Mouse (Mus musculus) CH12.LX (cell line): ENCODE results near the gene Ffar1.

ENCODE experiments used
- CHD1 ChIP-seq: IDR thresholded peaks from 2 replicates; pipeline ENCODE4 v1.6.1; 2012; ENCODE audit warnings: low read depth, low read length, improper control_type of control experiment, inconsistent platforms
- CTCF ChIP-seq, 2 experiments: IDR thresholded peaks in 1 of 2; conservative IDR thresholded peaks in 1 of 2; 2 replicates each; pipeline ENCODE4 v1.5.1; 2011 to 2012; ENCODE audit warnings: low read depth in 2 of 2, low read length in 2 of 2, improper control_type of control experiment in 1 of 2, inconsistent platforms in 1 of 2, mild to moderate bottlenecking in 1 of 2, moderate library complexity in 1 of 2
- EP300 ChIP-seq: IDR thresholded peaks from 2 replicates; pipeline ENCODE4 v1.6.1; 2011; ENCODE audit warnings: low read length, improper control_type of control experiment
- GABPA ChIP-seq: IDR thresholded peaks from 2 replicates; pipeline ENCODE4 v1.6.1; 2012; ENCODE audit warnings: low read depth, low read length, improper control_type of control experiment, inconsistent platforms; ENCODE audit not compliant: insufficient replicate concordance
- IRF4 ChIP-seq: IDR thresholded peaks from 2 replicates; pipeline ENCODE4 v1.6.1; 2014; ENCODE audit warnings: low read depth, mild to moderate bottlenecking, inconsistent platforms, low read length, improper control_type of control experiment
- JUND ChIP-seq: conservative IDR thresholded peaks from 2 replicates; pipeline ENCODE4 v1.6.1; 2011; ENCODE audit warnings: low read depth, low read length, improper control_type of control experiment
- MAX ChIP-seq: IDR thresholded peaks from 2 replicates; pipeline ENCODE4 v1.6.1; 2011; ENCODE audit warnings: low read length, improper control_type of control experiment
- NRF1 ChIP-seq: IDR thresholded peaks from 2 replicates; pipeline ENCODE4 v1.6.1; 2014; ENCODE audit warnings: low read depth, mild to moderate bottlenecking, inconsistent platforms, low read length, improper control_type of control experiment, moderate library complexity
- PAX5 ChIP-seq: IDR thresholded peaks from 2 replicates; pipeline ENCODE4 v1.6.1; 2012; ENCODE audit warnings: low read length, inconsistent platforms, mixed read lengths
- POLR2A ChIP-seq: IDR thresholded peaks from 2 replicates; pipeline ENCODE4 v1.6.1; 2011; ENCODE audit warnings: low read depth, mild to moderate bottlenecking, improper control_type of control experiment, low read length
- ZC3H11A ChIP-seq: IDR thresholded peaks from 2 replicates; pipeline ENCODE4 v1.6.1; 2012; ENCODE audit warnings: low read depth, mild to moderate bottlenecking, inconsistent platforms, low read length, improper control_type of control experiment

DNA sequence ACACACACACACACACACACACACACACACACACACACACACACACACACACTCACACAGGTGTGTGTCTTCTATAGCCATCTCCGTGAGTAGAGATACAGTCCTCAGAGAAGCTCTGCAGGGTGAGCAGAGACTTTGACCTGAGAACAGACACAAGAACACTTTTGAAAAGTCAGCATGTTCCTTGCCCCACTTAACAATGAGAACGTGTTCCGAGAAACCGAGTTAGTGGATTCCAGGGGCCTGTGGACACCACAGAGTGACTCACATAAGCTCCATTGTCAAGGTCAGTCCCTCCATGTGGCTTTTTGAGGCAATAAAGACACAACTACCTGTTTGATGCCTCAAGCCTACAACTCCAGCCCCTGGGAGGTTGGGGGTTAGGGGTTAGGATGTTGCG is 14.0 kb downstream of the Ffar1 start:
- no peak for TF ChIP-seq PAX5
- TF ChIP-seq POLR2A: no peak
- TF ChIP-seq GABPA: no peak
- TF ChIP-seq MAX: no peak
- no peak for TF ChIP-seq CHD1
- no peak for TF ChIP-seq NRF1
- TF ChIP-seq CTCF (conservative IDR thresholded peaks at IDR 0.05 in 1 of 2, IDR thresholded peaks at IDR 0.05 in 1 of 2; ENCODE audit: low read depth in 2 of 2, low read length in 2 of 2): no peak
- TF ChIP-seq IRF4: no peak
- TF ChIP-seq JUND: no peak
- no peak for TF ChIP-seq ZC3H11A
- TF ChIP-seq EP300: no peak
